Mouse (Mus musculus): ENCODE measurements around the gene Ppp3ca. TPM values are rescaled to one million over a fixed set of nuclear protein-coding genes. Genes with fewer than 3 reads are reported as not detected.

The Ppp3ca gene
- polyA plus RNA-seq, 1 experiment from 2014 or later: 53.9 TPM

GRCm38 (mm10) chr3:136842384-136842783, 172.5 kb downstream of the Ppp3ca start:
- no peaks in the 10 kb centered on the region for H3K9me3 ChIP-seq
- no peak overlapping the region for H3K27ac ChIP-seq
- 79% methylated on average over 1 of the region's 1 CpGs for WGBS
- DNase-seq (ENCODE audit: low spot score): no peak
- 0 out of 2 replicates have a peak, but pooled peaks cover 4% of the 10 kb centered on the region for H3K4me1 ChIP-seq
- H3K4me3 ChIP-seq: no peak overlapping the region
- H3K36me3 ChIP-seq: no peaks in the 10 kb centered on the region
- H3K27me3 ChIP-seq (ENCODE audit: insufficient read depth, poor library complexity, severe bottlenecking): no peaks in the 10 kb centered on the region

DNA sequence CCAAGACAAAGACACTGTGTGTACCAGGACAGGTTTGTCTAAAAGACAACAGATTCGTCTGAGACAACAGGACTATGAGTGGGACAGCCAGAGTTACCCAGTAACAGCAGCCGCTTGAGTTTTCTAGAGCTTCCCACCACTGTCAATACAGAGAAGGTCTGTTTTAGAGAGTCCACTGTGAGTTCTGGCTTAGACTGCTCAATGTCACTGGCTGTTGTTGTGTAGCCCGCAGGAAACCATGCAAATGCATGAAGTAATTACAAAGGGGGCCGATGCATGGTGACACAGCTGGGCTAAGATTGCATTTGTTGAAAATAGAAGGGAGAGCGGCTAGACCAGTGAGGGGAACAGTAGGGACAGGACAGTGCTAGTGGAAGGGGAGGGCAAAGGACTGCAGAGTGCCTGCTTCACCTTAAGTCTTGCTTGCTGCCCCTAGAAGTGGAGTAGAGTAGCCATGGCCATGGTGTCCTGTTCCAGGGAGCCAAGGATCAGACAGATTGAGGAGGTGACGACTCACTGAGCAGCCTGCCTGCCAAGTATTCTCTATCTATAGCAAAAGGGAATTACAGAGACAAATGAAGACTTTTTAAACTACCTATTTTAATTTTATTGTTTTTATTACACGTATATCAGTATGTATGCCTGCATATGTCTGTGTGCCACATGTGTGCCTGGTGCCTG, 174.0 kb downstream of the Ppp3ca start:
- no peaks in the 10 kb centered on the region for H3K27me3 ChIP-seq (ENCODE audit: insufficient read depth, poor library complexity, severe bottlenecking)

GRCm38 (mm10) chr3:136849035-136849434, 179.1 kb downstream of the Ppp3ca start:
- H3K27ac ChIP-seq: no peak overlapping the region
- no peaks in the 10 kb centered on the region for H3K27me3 ChIP-seq (ENCODE audit: insufficient read depth, poor library complexity, severe bottlenecking)
- H3K9me3 ChIP-seq: no peaks in the 10 kb centered on the region
- no peak for DNase-seq (ENCODE audit: low spot score)
- 0 out of 2 replicates have a peak, but pooled peaks cover 5% of the 10 kb centered on the region for H3K4me1 ChIP-seq
- no peak overlapping the region for H3K4me3 ChIP-seq
- 83% methylated on average over 1 of the region's 1 CpGs for WGBS
- no peaks in the 10 kb centered on the region for H3K36me3 ChIP-seq

More for the DNA sequence above, 174.0 kb downstream of the Ppp3ca start:
- no peak overlapping the region for H3K4me3 ChIP-seq
- no peaks in the 10 kb centered on the region for H3K36me3 ChIP-seq
- 0 out of 2 replicates have a peak, but pooled peaks cover 4% of the 10 kb centered on the region for H3K4me1 ChIP-seq
- no peak overlapping the region for H3K27ac ChIP-seq
- no peaks in the 10 kb centered on the region for H3K9me3 ChIP-seq
- DNase-seq (ENCODE audit: low spot score): no peak
- WGBS: 81% methylated on average over 7 of the region's 7 CpGs

- no peak overlapping the region for H3K27ac ChIP-seq
- no peak overlapping the region for H3K4me3 ChIP-seq
- 81% methylated on average over 6 of the region's 6 CpGs for WGBS
- H3K4me1 ChIP-seq: peaks cover 7% of the 10 kb centered on the region; the same call in 1 of the 2 replicates
- no peaks in the 10 kb centered on the region for H3K9me3 ChIP-seq
- H3K27me3 ChIP-seq (ENCODE audit: insufficient read depth, poor library complexity, severe bottlenecking): no peaks in the 10 kb centered on the region
- no peaks in the 10 kb centered on the region for H3K36me3 ChIP-seq
- DNase-seq (ENCODE audit: low spot score): no peak
Observed at GRCm38 (mm10) chr3:136852921-136853320, 183.0 kb downstream of the Ppp3ca start.

DNA sequence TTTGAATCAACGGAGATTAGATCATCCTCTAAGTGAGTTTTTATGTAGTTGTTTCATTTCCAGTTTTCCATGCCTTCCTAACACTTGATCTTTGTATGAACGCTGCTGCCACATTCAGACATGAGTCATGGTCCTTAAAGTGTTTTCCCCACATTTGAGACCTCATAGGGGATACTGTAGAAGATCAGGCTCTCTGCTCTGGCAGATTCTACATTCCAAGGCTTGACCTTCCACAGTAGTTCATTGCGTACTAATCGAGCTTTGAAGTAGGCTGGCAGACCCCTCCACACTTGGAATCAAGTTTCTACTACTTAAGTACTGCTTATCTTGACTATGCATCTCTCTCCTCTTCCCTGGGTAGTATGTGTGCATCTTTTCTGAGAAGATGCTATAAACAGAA, 183.7 kb downstream of the Ppp3ca start:
- H3K27me3 ChIP-seq (ENCODE audit: insufficient read depth, poor library complexity, severe bottlenecking): no peaks in the 10 kb centered on the region
- H3K9me3 ChIP-seq: no peaks in the 10 kb centered on the region
- peaks cover 7% of the 10 kb centered on the region; the same call in 1 of the 2 replicates for H3K4me1 ChIP-seq
- DNase-seq (ENCODE audit: low spot score): no peak
- no peaks in the 10 kb centered on the region for H3K36me3 ChIP-seq
- no peak overlapping the region for H3K27ac ChIP-seq
- WGBS: 77% methylated on average over 4 of the region's 4 CpGs
- H3K4me3 ChIP-seq: no peak overlapping the region

GRCm38 (mm10) chr3:136855996-136856395, 186.1 kb downstream of the Ppp3ca start:
- Histone ChIP-seq H3K9me3 (no peaks in the 10 kb centered on the region), H3K4me3 (no peak overlapping the region), H3K36me3 (0 out of 2 replicates have a peak, but pooled peaks cover 2% of the 10 kb centered on the region), H3K27ac (no peak overlapping the region), H3K4me1 (peaks cover 11% of the 10 kb centered on the region; the same call in 1 of the 2 replicates), H3K27me3 (ENCODE audit: insufficient read depth, poor library complexity, severe bottlenecking) (no peaks in the 10 kb centered on the region)
- WGBS: 82% methylated on average over 4 of the region's 4 CpGs
- DNase-seq (ENCODE audit: low spot score): no peak

- H3K27ac ChIP-seq: no peak overlapping the region
- H3K4me3 ChIP-seq: no peak overlapping the region
- H3K9me3 ChIP-seq: no peaks in the 10 kb centered on the region
- H3K36me3 ChIP-seq: 0 out of 2 replicates have a peak, but pooled peaks cover 2% of the 10 kb centered on the region
- WGBS: 76% methylated on average over 11 of the region's 11 CpGs
- no peaks in the 10 kb centered on the region for H3K27me3 ChIP-seq (ENCODE audit: insufficient read depth, poor library complexity, severe bottlenecking)
- 0 out of 2 replicates have a peak, but pooled peaks cover 5% of the 10 kb centered on the region for H3K4me1 ChIP-seq
- no peak for DNase-seq (ENCODE audit: low spot score)
Observed at GRCm38 (mm10) chr3:136862051-136862837, 192.3 kb downstream of the Ppp3ca start.

DNA sequence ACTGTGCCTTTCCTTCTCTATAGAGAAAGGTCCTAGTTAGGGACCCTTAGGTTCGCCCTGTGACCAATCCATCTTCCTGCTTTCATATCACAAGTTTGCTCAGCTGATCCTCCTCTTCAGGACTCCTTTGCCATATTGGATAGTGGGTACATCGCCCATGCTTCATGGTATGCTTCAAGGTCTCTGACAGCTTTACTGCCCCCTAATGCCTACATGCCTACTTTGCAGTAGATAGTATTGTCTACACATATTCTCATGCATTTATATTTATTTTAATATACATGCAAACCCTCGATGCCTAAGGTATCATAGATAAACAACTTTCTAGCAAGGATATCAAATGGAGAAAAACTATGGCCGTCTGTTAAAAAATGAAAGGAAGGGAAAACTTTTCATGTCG, 193.2 kb downstream of the Ppp3ca start:
- Histone ChIP-seq H3K27ac (no peak overlapping the region), H3K4me3 (no peak overlapping the region), H3K4me1 (0 out of 2 replicates have a peak, but pooled peaks cover 5% of the 10 kb centered on the region), H3K27me3 (ENCODE audit: insufficient read depth, poor library complexity, severe bottlenecking) (no peaks in the 10 kb centered on the region), H3K36me3 (0 out of 2 replicates have a peak, but pooled peaks cover 2% of the 10 kb centered on the region), H3K9me3 (no peaks in the 10 kb centered on the region)
- no peak for DNase-seq (ENCODE audit: low spot score)
- WGBS: 87% methylated on average over 5 of the region's 5 CpGs

- Histone ChIP-seq H3K4me1 (0 out of 2 replicates have a peak, but pooled peaks cover 5% of the 10 kb centered on the region), H3K9me3 (no peaks in the 10 kb centered on the region), H3K36me3 (0 out of 2 replicates have a peak, but pooled peaks cover 2% of the 10 kb centered on the region), H3K27ac (no peak overlapping the region), H3K27me3 (ENCODE audit: insufficient read depth, poor library complexity, severe bottlenecking) (no peaks in the 10 kb centered on the region), H3K4me3 (no peak overlapping the region)
- no peak for DNase-seq (ENCODE audit: low spot score)
Observed at GRCm38 (mm10) chr3:136864306-136864705, 194.4 kb downstream of the Ppp3ca start.

- no peak for DNase-seq (ENCODE audit: low spot score)
- H3K9me3 ChIP-seq: no peaks in the 10 kb centered on the region
- no peak overlapping the region for H3K4me3 ChIP-seq
- H3K36me3 ChIP-seq: no peaks in the 10 kb centered on the region
- no peaks in the 10 kb centered on the region for H3K4me1 ChIP-seq
- 90% methylated on average over 4 of the region's 4 CpGs for WGBS
- H3K27me3 ChIP-seq (ENCODE audit: insufficient read depth, poor library complexity, severe bottlenecking): no peaks in the 10 kb centered on the region
- no peak overlapping the region for H3K27ac ChIP-seq
Observed at GRCm38 (mm10) chr3:136865176-136865859, 195.4 kb downstream of the Ppp3ca start.

DNA sequence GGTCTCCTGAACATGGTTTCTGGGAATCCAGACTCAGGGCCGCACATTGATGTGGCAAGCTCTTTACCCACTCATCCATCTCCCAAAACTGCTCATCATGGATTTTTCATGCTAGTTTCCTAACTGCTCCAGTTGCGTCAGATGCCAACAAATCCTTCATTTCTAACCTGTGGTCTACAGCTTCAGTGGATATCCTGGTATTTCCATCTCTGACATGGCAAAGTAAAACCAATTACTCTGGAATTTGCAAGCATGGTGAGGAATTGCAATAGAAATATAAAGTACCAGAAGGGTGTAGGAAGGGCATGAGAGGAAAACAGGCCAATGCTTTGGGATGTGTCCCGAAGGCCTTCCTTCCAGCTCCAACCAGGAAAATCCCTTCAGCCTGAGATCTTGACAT, 196.2 kb downstream of the Ppp3ca start:
- Histone ChIP-seq H3K36me3 (no peaks in the 10 kb centered on the region), H3K9me3 (no peaks in the 10 kb centered on the region), H3K27me3 (ENCODE audit: insufficient read depth, poor library complexity, severe bottlenecking) (no peaks in the 10 kb centered on the region), H3K4me1 (no peaks in the 10 kb centered on the region), H3K4me3 (no peak overlapping the region), H3K27ac (no peak overlapping the region)
- 94% methylated on average over 3 of the region's 3 CpGs for WGBS
- no peak for DNase-seq (ENCODE audit: low spot score)

GRCm38 (mm10) chr3:136866571-136866970, 196.6 kb downstream of the Ppp3ca start:
- Histone ChIP-seq H3K27ac (no peak overlapping the region), H3K4me1 (peaks cover 4% of the 10 kb centered on the region), H3K27me3 (ENCODE audit: insufficient read depth, poor library complexity, severe bottlenecking) (no peaks in the 10 kb centered on the region), H3K9me3 (no peaks in the 10 kb centered on the region), H3K4me3 (no peak overlapping the region), H3K36me3 (no peaks in the 10 kb centered on the region)
- DNase-seq (ENCODE audit: low spot score): no peak
- 83% methylated on average over 3 of the region's 3 CpGs for WGBS

DNA sequence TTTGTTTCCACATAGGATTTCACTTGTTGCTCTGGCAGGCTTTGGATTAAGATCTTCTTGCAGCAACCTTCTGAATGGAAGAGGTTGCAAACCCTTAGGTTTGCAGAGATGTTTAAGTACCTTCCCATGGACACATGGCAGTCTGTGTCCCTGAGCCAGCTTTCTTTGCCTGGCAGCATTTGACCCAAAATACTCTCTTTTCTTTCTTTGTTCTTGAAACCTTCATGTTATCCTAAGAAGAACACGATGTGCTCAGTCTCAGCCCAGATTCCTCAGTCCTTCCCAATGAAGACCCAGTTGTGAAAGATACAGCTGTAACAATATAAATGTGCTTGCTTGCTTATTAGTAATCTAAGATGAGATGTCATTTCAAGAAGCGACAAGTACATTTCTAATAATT, 197.4 kb downstream of the Ppp3ca start:
- Histone ChIP-seq H3K4me3 (no peak overlapping the region), H3K9me3 (no peaks in the 10 kb centered on the region), H3K4me1 (peaks cover 11% of the 10 kb centered on the region), H3K27ac (no peak overlapping the region), H3K27me3 (ENCODE audit: insufficient read depth, poor library complexity, severe bottlenecking) (no peaks in the 10 kb centered on the region), H3K36me3 (no peaks in the 10 kb centered on the region)
- 88% methylated on average over 2 of the region's 2 CpGs for WGBS
- DNase-seq (ENCODE audit: low spot score): no peak
